Mouse (Mus musculus) layer of hippocampus, postnatal 36 days (tissue): ENCODE results near the gene Mcm9. TPM values are rescaled to one million over a fixed set of nuclear protein-coding genes. Genes with fewer than 3 reads are reported as not detected.
"Not testable (repeated sequence)": the region's sequence is repeated elsewhere in the genome, so short reads cannot be mapped to it uniquely, and the experiment has no call there.

Experiments
- DNase-seq, 2 experiments: peaks; one replicate each; pipeline ENCODE4 v3.0.0; 2022
- total RNA-seq, 2 experiments: library from RNA; stranded (reverse); gene quantifications; 2 replicates each; pipeline ENCODE4 v1.2.3; 2021

The Mcm9 gene
- total RNA-seq, 2 experiments from 2014 or later, result 4.7 to 6.2 TPM

DNA sequence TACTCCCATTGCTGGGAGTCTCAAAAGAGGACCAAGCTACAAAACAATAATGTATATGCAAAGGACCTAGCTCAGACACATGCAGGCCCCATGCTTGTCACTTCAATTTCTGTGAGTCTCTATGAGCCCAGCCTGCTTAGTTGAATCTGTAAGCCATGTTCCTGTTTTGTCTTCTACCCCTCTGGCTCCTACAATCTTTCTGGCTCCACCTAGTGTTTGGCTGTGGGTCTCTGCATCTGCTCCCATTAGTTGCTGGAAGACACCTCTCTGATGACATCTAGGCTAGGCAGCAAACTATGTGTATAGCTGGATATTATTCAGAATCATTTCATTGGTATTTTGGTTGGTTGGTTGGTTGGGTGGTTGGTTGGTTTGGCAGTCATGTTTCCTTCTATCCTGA lies 130.7 kb downstream of the Mcm9 start:
- no peak for DNase-seq

DNA sequence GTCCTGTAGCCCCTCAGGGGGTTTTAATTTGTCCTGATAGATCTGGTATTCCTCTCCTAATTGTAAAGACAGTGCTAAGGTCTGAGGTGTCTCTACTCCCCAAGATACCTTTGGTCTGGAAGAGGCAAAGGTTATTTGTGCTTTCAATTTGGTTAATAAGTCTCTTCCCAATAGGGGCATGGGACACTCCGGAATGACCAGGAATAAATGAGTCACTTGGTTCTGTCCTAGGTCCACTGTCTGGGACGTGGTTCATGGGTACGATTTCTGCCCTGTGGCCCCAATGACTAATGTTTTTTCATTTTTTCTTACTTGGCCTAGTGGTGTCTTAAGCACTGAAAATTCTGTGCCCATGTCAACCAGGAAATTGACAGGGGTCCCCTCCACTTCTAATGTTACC lies 134.9 kb downstream of the Mcm9 start:
- DNase-seq, result not testable (repeated sequence)

DNA sequence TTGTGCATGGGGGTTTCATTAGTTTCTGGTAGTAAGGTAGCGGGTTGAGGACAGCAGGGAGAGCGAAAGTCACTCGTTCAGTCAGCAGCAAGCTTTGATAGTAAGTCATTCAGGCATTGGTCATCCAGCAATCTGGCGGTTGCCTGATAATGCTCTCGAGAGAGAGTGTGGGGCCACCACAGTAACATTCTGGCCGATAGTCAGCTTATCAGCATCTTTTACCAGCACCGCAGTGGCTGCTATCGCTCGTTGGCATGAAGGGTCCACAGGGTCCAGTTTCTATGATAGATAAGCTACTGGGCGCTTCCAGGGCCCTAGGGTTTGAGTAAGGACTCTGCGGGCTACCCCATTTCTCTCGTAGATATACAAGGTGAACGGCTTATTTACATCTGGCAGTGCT lies 136.3 kb downstream of the Mcm9 start:
- DNase-seq, result no peak

Other genes starting within 250 kb of the Mcm9 start
- gene Asf1a, start 33.7 kb downstream of the Mcm9 start, total RNA-seq, result 10 to 100 TPM; 22.9 to 30.4 TPM
- 10 to 100 TPM; 21.1 to 22.9 TPM for gene Fam184a, start 120.7 kb upstream of the Mcm9 start, total RNA-seq